Mouse (Mus musculus): ENCODE data around the gene Patl1.
"Not testable (repeated sequence)": the region's sequence is repeated elsewhere in the genome, so short reads cannot be mapped to it uniquely, and the experiment has no call there.

Patl1 gene

GRCm38 (mm10) chr19:11969155-11970050, 57.2 kb downstream of the Patl1 start:
- no peak for DNase-seq

GRCm38 (mm10) chr19:11973511-11974222, 61.5 kb downstream of the Patl1 start:
- DNase-seq = no peak

- DNase-seq = no peak
Measured at GRCm38 (mm10) chr19:11974223-11974540, 62.0 kb downstream of the Patl1 start.

- DNase-seq = no peak
Measured at GRCm38 (mm10) chr19:11975683-11976082, 63.5 kb downstream of the Patl1 start.

GRCm38 (mm10) chr19:11977363-11977762, 65.2 kb downstream of the Patl1 start:
- no peak for DNase-seq

GRCm38 (mm10) chr19:11980471-11980870, 68.3 kb downstream of the Patl1 start:
- no peak for DNase-seq

- not testable (repeated sequence) for DNase-seq
Measured at GRCm38 (mm10) chr19:11984614-11985013, 72.4 kb downstream of the Patl1 start.

GRCm38 (mm10) chr19:11987841-11988240, 75.6 kb downstream of the Patl1 start:
- no peak for DNase-seq

GRCm38 (mm10) chr19:11989334-11989733, 77.1 kb downstream of the Patl1 start:
- no peak for DNase-seq

- DNase-seq = no peak
Measured at GRCm38 (mm10) chr19:11992034-11992433, 79.8 kb downstream of the Patl1 start.

- no peak for DNase-seq
Measured at GRCm38 (mm10) chr19:11992441-11993029, 80.3 kb downstream of the Patl1 start.
